Mouse (Mus musculus): Measurements from ENCODE around the gene Fam32a. TPM values are rescaled to one million over a fixed set of nuclear protein-coding genes. Genes with fewer than 3 reads are reported as not detected.

Gene Fam32a
- total RNA-seq, 2 experiments from 2014 or later: 37.5 to 40.5 TPM

GRCm38 (mm10) chr8:72273111-72273770 is 53.7 kb downstream of the Fam32a start:
- ATAC-seq (replicated peaks; ENCODE audit: poor library complexity): no peak

- peak; percentile 37 for ATAC-seq (replicated peaks; ENCODE audit: poor library complexity)
Measured at GRCm38 (mm10) chr8:72273807-72274206, 54.3 kb downstream of the Fam32a start.

Other genes with a start within 250 kb of the Fam32a start
- gene Cyp4f18, start 210.1 kb upstream of the Fam32a start, total RNA-seq (2015): 6.5 and 10.8 TPM in 2 replicates
- 2.0 and 5.6 TPM in 2 replicates for gene Cyp4f18, start 210.1 kb upstream of the Fam32a start, total RNA-seq (2017)
- not detected in 2 replicates for gene Olfr372, start 178.5 kb upstream of the Fam32a start, total RNA-seq (2015)
- not detected in 2 replicates for gene Olfr372, start 178.5 kb upstream of the Fam32a start, total RNA-seq (2017)
- gene Olfr373, start 136.6 kb upstream of the Fam32a start, total RNA-seq (2015): not detected in 2 replicates
- not detected in 2 replicates for gene Olfr373, start 136.6 kb upstream of the Fam32a start, total RNA-seq (2017)
- gene Olfr374, start 112.7 kb upstream of the Fam32a start, total RNA-seq (2015): not detected in 2 replicates
- gene Olfr374, start 112.7 kb upstream of the Fam32a start, total RNA-seq (2017): not detected in 2 replicates
- gene Tpm4, start 84.8 kb upstream of the Fam32a start, total RNA-seq (2015): 37.0 and 46.0 TPM in 2 replicates
- gene Tpm4, start 84.8 kb upstream of the Fam32a start, total RNA-seq (2017): 64.2 and 73.9 TPM in 2 replicates
- 34.3 and 47.3 TPM in 2 replicates for gene Rab8a, start 58.5 kb upstream of the Fam32a start, total RNA-seq (2015)
- 329 and 425 TPM in 2 replicates for gene Rab8a, start 58.5 kb upstream of the Fam32a start, total RNA-seq (2017)
- gene Hsh2d, start 30.1 kb upstream of the Fam32a start, total RNA-seq (2015): 6.6 and 8.7 TPM in 2 replicates
- gene Hsh2d, start 30.1 kb upstream of the Fam32a start, total RNA-seq (2017): 4.5 and 5.9 TPM in 2 replicates
- not detected in 2 replicates for gene Cib3, start 6.9 kb upstream of the Fam32a start, total RNA-seq (2015)
- not detected in 2 replicates for gene Cib3, start 6.9 kb upstream of the Fam32a start, total RNA-seq (2017)
- not detected in 2 replicates for gene Gm11034, start 6.1 kb upstream of the Fam32a start, total RNA-seq (2015)
- not detected in 2 replicates for gene Gm11034, start 6.1 kb upstream of the Fam32a start, total RNA-seq (2017)
- 88.1 and 90.6 TPM in 2 replicates for gene Ap1m1, start 20.3 kb downstream of the Fam32a start, total RNA-seq (2015)
- 52.4 and 65.4 TPM in 2 replicates for gene Ap1m1, start 20.3 kb downstream of the Fam32a start, total RNA-seq (2017)
- 58.7 and 76.6 TPM in 2 replicates for gene Gm10282, start 85.5 kb downstream of the Fam32a start, total RNA-seq (2015)
- 68.3 and 86.8 TPM in 2 replicates for gene Gm10282, start 85.5 kb downstream of the Fam32a start, total RNA-seq (2017)
- 10.8 and 21.8 TPM in 2 replicates for gene Klf2, start 99.3 kb downstream of the Fam32a start, total RNA-seq (2015)
- gene Klf2, start 99.3 kb downstream of the Fam32a start, total RNA-seq (2017): 2.0 and 6.6 TPM in 2 replicates
- gene Eps15l1, start 201.7 kb downstream of the Fam32a start, total RNA-seq (2015): 44.6 and 57.1 TPM in 2 replicates
- 35.2 and 41.4 TPM in 2 replicates for gene Eps15l1, start 201.7 kb downstream of the Fam32a start, total RNA-seq (2017)
- 2.2 TPM in 2 replicates for gene Calr3, start 224.1 kb downstream of the Fam32a start, total RNA-seq (2015)
- 2.9 TPM in 2 replicates for gene Calr3, start 224.1 kb downstream of the Fam32a start, total RNA-seq (2017)
- 3.0 and 3.3 TPM in 2 replicates for gene 1700030K09Rik, start 224.2 kb downstream of the Fam32a start, total RNA-seq (2015)
- 6.3 and 6.5 TPM in 2 replicates for gene 1700030K09Rik, start 224.2 kb downstream of the Fam32a start, total RNA-seq (2017)

All from megakaryocyte progenitor cell, adult 5-6 weeks (primary cell).